Mouse (Mus musculus) MEL (cell line): ENCODE results near the gene Rad51b.

Experiments
- CTCF ChIP-seq, 3 experiments: IDR thresholded peaks in 2 of 3; conservative IDR thresholded peaks in 1 of 3; 2 replicates each; pipeline ENCODE4 v1.5.1; 2011 to 2012; ENCODE audit warnings: low read length in 3 of 3, low read depth in 2 of 3, mild to moderate bottlenecking in 2 of 3, improper control_type of control experiment in 1 of 3, inconsistent platforms in 1 of 3, mixed read lengths in 1 of 3, moderate library complexity in 1 of 3; ENCODE audit not compliant: control insufficient read depth in 1 of 3, insufficient read depth in 1 of 3, poor library complexity in 1 of 3, severe bottlenecking in 1 of 3
- ELF1 ChIP-seq: IDR thresholded peaks from 2 replicates; pipeline ENCODE4 v1.6.1; 2014; ENCODE audit warnings: low read depth, mild to moderate bottlenecking, inconsistent platforms, low read length, improper control_type of control experiment, moderate library complexity
- GABPA ChIP-seq: IDR thresholded peaks from 2 replicates; pipeline ENCODE4 v1.6.1; 2012; ENCODE audit warnings: low read depth, mild to moderate bottlenecking, inconsistent platforms, low read length, improper control_type of control experiment, moderate library complexity
- GATA1 ChIP-seq: IDR thresholded peaks from 2 replicates; pipeline ENCODE4 v1.6.1; 2011; ENCODE audit warnings: low read depth, low read length, improper control_type of control experiment
- HCFC1 ChIP-seq: IDR thresholded peaks from 2 replicates; pipeline ENCODE4 v1.6.1; 2012; ENCODE audit warnings: low read depth, mild to moderate bottlenecking, inconsistent platforms, low read length, improper control_type of control experiment, moderate library complexity
- MAFK ChIP-seq: IDR thresholded peaks from 2 replicates; pipeline ENCODE4 v1.6.1; 2011; ENCODE audit warnings: low read depth, mild to moderate bottlenecking, low read length, improper control_type of control experiment, borderline replicate concordance
- MAZ ChIP-seq: IDR thresholded peaks from 2 replicates; pipeline ENCODE4 v1.6.1; 2012; ENCODE audit warnings: low read depth, mild to moderate bottlenecking, inconsistent platforms, low read length, improper control_type of control experiment
- MXI1 ChIP-seq: IDR thresholded peaks from 2 replicates; pipeline ENCODE4 v1.6.1; 2011; ENCODE audit warnings: mild to moderate bottlenecking, low read depth, low read length, improper control_type of control experiment
- POLR2A ChIP-seq, 2 experiments: IDR thresholded peaks; 2 replicates each; pipeline ENCODE4 v1.6.1; 2011 to 2012; ENCODE audit warnings: low read length in 2 of 2, mild to moderate bottlenecking in 2 of 2, control low read depth in 1 of 2, improper control_type of control experiment in 1 of 2, low read depth in 1 of 2, moderate library complexity in 1 of 2; ENCODE audit not compliant: control insufficient read depth in 1 of 2, insufficient read depth in 1 of 2, poor library complexity in 1 of 2
- RCOR1 ChIP-seq: IDR thresholded peaks from 2 replicates; pipeline ENCODE4 v1.6.1; 2012; ENCODE audit warnings: low read depth, mild to moderate bottlenecking, inconsistent platforms, low read length, improper control_type of control experiment
- TAL1 ChIP-seq: IDR thresholded peaks from 2 replicates; pipeline ENCODE4 v1.6.1; 2012; ENCODE audit warnings: mild to moderate bottlenecking, inconsistent platforms, low read length, moderate library complexity, mixed read lengths
- UBTF ChIP-seq: IDR thresholded peaks from 2 replicates; pipeline ENCODE4 v1.6.1; 2012; ENCODE audit warnings: low read depth, mild to moderate bottlenecking, inconsistent platforms, low read length, improper control_type of control experiment, moderate library complexity, borderline replicate concordance; ENCODE audit not compliant: insufficient read depth
- ZKSCAN1 ChIP-seq: IDR thresholded peaks from 2 replicates; pipeline ENCODE4 v1.6.1; 2012; ENCODE audit warnings: low read depth, mild to moderate bottlenecking, inconsistent platforms, low read length, improper control_type of control experiment, moderate library complexity

- TF ChIP-seq HCFC1 (no peak), CTCF (IDR thresholded peaks at IDR 0.05 in 2 of 3, conservative IDR thresholded peaks at IDR 0.05 in 1 of 3; ENCODE audit: control insufficient read depth in 1 of 3, insufficient read depth in 1 of 3, low read depth in 2 of 3, low read length in 3 of 3, poor library complexity in 1 of 3, severe bottlenecking in 1 of 3) (no peak), GATA1 (no peak), MAZ (no peak), RCOR1 (no peak), ZKSCAN1 (no peak), MXI1 (no peak), MAFK (no peak), GABPA (no peak), ELF1 (no peak), POLR2A (IDR thresholded peaks at IDR 0.05; ENCODE audit: control insufficient read depth in 1 of 2, insufficient read depth in 1 of 2, low read depth in 1 of 2, low read length in 2 of 2, poor library complexity in 1 of 2) (no peak), UBTF (no peak), TAL1 (no peak)
Observed at GRCm38 (mm10) chr12:79814312-79815091, 517.4 kb downstream of the Rad51b start.
